Mouse (Mus musculus) bone marrow, adult 2 months (tissue): ENCODE measurements around the gene Wdr61.

ENCODE experiments used
- CTCF ChIP-seq: fragments of 200-500 bp; IDR thresholded peaks from 2 replicates; pipeline ENCODE4 v1.5.1; 2011; ENCODE audit warnings: low read length, control low read depth; ENCODE audit not compliant: control insufficient read depth, insufficient read depth
- POLR2A ChIP-seq: fragments of 200-500 bp; IDR thresholded peaks from 2 replicates; pipeline ENCODE4 v1.6.1; 2011; ENCODE audit warnings: low read depth, mild to moderate bottlenecking, control low read depth, low read length, borderline replicate concordance; ENCODE audit not compliant: control insufficient read depth

DNA sequence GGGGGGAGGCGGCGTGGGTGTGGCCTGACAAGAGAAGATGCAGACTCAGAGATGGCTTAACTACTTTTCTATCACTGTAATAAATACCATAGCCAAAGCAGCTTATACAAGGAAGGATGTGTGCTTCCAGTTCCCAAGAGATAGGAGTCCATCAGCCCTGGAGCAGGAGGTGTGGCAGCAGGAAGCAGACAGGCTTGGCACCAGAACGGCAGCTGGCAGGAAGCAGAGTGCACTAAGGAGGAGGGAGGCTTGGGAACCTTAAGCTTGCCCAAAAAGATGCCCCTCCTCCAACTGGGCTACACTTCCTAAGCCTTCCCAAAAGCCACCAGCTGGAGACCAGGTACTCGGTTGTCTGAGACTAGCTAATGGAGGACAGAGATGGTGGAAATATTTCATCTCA lies 51.5 kb downstream of the Wdr61 start:
- TF ChIP-seq CTCF (no peak), POLR2A (no peak)
